Mouse (Mus musculus) midbrain, embryonic 16.5 days (tissue): ENCODE measurements around the gene Adipor2. TPM values are rescaled to one million over a fixed set of nuclear protein-coding genes. Genes with fewer than 3 reads are reported as not detected.

Experiments
- ATAC-seq: fragments of 200-750 bp; cut with Nextera tagmentation; 2 replicates; pipeline ENCODE4 v1.8.0; 2017; ENCODE audit warnings: moderate TSS enrichment
- H3K27ac ChIP-seq: fragments of 300-500 bp; sonication (generic); 2 replicates; pipeline ENCODE4 v1.5.1; 2014; ENCODE audit warnings: mild to moderate bottlenecking, low read length, mixed read lengths
- H3K27me3 ChIP-seq: fragments of 300-500 bp; sonication (generic); 2 replicates; pipeline ENCODE4 v1.6.1; 2014; ENCODE audit warnings: low read depth, low read length, mixed read lengths; ENCODE audit not compliant: control insufficient read depth, insufficient read depth
- H3K36me3 ChIP-seq: fragments of 300-500 bp; sonication (generic); 2 replicates; pipeline ENCODE4 v1.6.1; 2014; ENCODE audit warnings: mild to moderate bottlenecking, low read length, moderate library complexity, mixed read lengths; ENCODE audit not compliant: control insufficient read depth, insufficient read depth
- H3K4me1 ChIP-seq: fragments of 300-500 bp; sonication (generic); 2 replicates; pipeline ENCODE4 v1.6.1; 2014; ENCODE audit warnings: mild to moderate bottlenecking, low read length, mixed read lengths; ENCODE audit not compliant: control insufficient read depth, insufficient read depth
- H3K4me2 ChIP-seq: fragments of 300-500 bp; sonication (generic); 2 replicates; pipeline ENCODE4 v1.6.1; 2014; ENCODE audit warnings: mild to moderate bottlenecking, low read length, mixed read lengths
- H3K4me3 ChIP-seq: fragments of 300-500 bp; sonication (generic); 2 replicates; pipeline ENCODE4 v1.5.1; 2014; ENCODE audit warnings: low read depth, mild to moderate bottlenecking, low read length, moderate library complexity, mixed read lengths
- H3K9ac ChIP-seq: fragments of 300-500 bp; sonication (generic); 2 replicates; pipeline ENCODE4 v1.6.1; 2014; ENCODE audit warnings: low read depth, low read length, mixed read lengths
- H3K9me3 ChIP-seq: fragments of 300-500 bp; sonication (generic); replicated peaks from 2 replicates; pipeline ENCODE4 v1.6.1; 2014; ENCODE audit warnings: mild to moderate bottlenecking, low read length, mixed read lengths; ENCODE audit not compliant: control insufficient read depth, poor library complexity, severe bottlenecking
- WGBS: fragments of 180-500 bp; shearing (Covaris S2); extraction: QIAGEN DNeasy Blood & Tissue Kit; methylation state at CpG from one replicate; pipeline ENCODE4 v1.1.7; 2014; 5-methylcytosine and 5-hydroxymethylcytosine counted together
- polyA plus RNA-seq: library from polyadenylated mRNA; unstranded; fragments of >200 nt; fragmentation: Nextera tagmentation; extraction: Ambion mirVana; gene quantifications from 2 replicates; pipeline ENCODE4 v1.2.1, GENCODE M21; 2015

Adipor2 gene
- polyA plus RNA-seq, 1 experiment from 2014 or later, result 32.8 TPM

- H3K9ac ChIP-seq, result no peak overlapping the region
- H3K4me3 ChIP-seq, result no peak overlapping the region
- H3K4me2 ChIP-seq, result no peak overlapping the region
- no peaks in the 10 kb centered on the region for H3K9me3 ChIP-seq
- H3K27ac ChIP-seq, result no peak overlapping the region
- 40% methylated on average over 10 of the region's 10 CpGs for WGBS
- no peaks in the 10 kb centered on the region; the same call in 1 of the 2 replicates for H3K27me3 ChIP-seq
- no peak for ATAC-seq
- H3K36me3 ChIP-seq, result peaks cover 8% of the 10 kb centered on the region; the same call in 1 of the 2 replicates
- peaks cover 22% of the 10 kb centered on the region for H3K4me1 ChIP-seq
Observed at GRCm38 (mm10) chr6:119324776-119325175, 92.7 kb downstream of the Adipor2 start.

- Histone ChIP-seq H3K4me2 (no peak overlapping the region), H3K4me3 (no peak overlapping the region), H3K9me3 (no peaks in the 10 kb centered on the region), H3K36me3 (peaks cover 13% of the 10 kb centered on the region; the same call in 1 of the 2 replicates), H3K4me1 (peaks cover 8% of the 10 kb centered on the region), H3K27me3 (no peaks in the 10 kb centered on the region; the same call in 1 of the 2 replicates), H3K27ac (no peak overlapping the region), H3K9ac (no peak overlapping the region)
- 81% methylated on average over 7 of the region's 7 CpGs for WGBS
- ATAC-seq, result no peak
Observed at GRCm38 (mm10) chr6:119321752-119322151, 95.8 kb downstream of the Adipor2 start.

DNA sequence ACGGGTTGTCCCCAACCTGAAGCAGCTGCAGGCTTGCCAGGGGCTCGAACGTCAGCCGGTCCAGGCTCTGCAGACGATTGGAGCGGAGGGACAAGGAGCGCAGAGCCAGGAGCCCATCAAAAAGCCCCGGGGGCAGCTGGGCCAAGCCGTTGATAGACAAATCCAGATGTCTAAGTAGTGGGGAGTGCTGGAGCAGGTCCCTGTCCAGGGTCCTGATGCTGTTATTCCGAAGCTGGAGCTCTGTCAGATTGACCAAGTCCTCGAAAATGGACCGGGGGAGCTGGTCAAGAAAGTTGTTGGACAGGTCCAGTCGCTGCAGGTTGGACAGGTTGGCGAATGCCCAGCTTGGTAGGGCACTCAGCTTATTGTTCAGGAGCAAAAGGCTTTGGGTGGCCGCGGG lies 97.0 kb downstream of the Adipor2 start:
- ATAC-seq, result no peak
- no peak overlapping the region for H3K9ac ChIP-seq
- H3K36me3 ChIP-seq, result peaks cover 13% of the 10 kb centered on the region; the same call in 1 of the 2 replicates
- H3K4me3 ChIP-seq, result no peak overlapping the region
- H3K9me3 ChIP-seq, result no peaks in the 10 kb centered on the region
- H3K27me3 ChIP-seq, result no peaks in the 10 kb centered on the region; the same call in 1 of the 2 replicates
- H3K4me1 ChIP-seq, result no peaks in the 10 kb centered on the region
- no peak overlapping the region for H3K4me2 ChIP-seq
- WGBS, result 45% methylated on average over 16 of the region's 16 CpGs
- no peak overlapping the region for H3K27ac ChIP-seq

- no peak overlapping the region for H3K9ac ChIP-seq
- peaks cover 4% of the 10 kb centered on the region for H3K4me1 ChIP-seq
- ATAC-seq, result no peak
- peaks cover 13% of the 10 kb centered on the region; the same call in 1 of the 2 replicates for H3K36me3 ChIP-seq
- no peak overlapping the region for H3K4me3 ChIP-seq
- no peaks in the 10 kb centered on the region for H3K9me3 ChIP-seq
- no peak overlapping the region for H3K27ac ChIP-seq
- no peak overlapping the region for H3K4me2 ChIP-seq
- 89% methylated on average over 2 of the region's 2 CpGs for WGBS
- H3K27me3 ChIP-seq, result no peaks in the 10 kb centered on the region; the same call in 1 of the 2 replicates
Observed at GRCm38 (mm10) chr6:119319358-119319757, 98.1 kb downstream of the Adipor2 start.

GRCm38 (mm10) chr6:119318732-119319131 lies 98.8 kb downstream of the Adipor2 start:
- 54% methylated on average over 9 of the region's 9 CpGs for WGBS
- Histone ChIP-seq H3K4me1 (peaks cover 10% of the 10 kb centered on the region), H3K4me3 (no peak overlapping the region), H3K4me2 (no peak overlapping the region), H3K27ac (no peak overlapping the region), H3K27me3 (no peaks in the 10 kb centered on the region; the same call in 1 of the 2 replicates), H3K36me3 (peaks cover 11% of the 10 kb centered on the region; the same call in 1 of the 2 replicates), H3K9ac (no peak overlapping the region), H3K9me3 (no peaks in the 10 kb centered on the region)
- ATAC-seq, result peak; percentile 40; the same call in 1 of the 2 replicates

DNA sequence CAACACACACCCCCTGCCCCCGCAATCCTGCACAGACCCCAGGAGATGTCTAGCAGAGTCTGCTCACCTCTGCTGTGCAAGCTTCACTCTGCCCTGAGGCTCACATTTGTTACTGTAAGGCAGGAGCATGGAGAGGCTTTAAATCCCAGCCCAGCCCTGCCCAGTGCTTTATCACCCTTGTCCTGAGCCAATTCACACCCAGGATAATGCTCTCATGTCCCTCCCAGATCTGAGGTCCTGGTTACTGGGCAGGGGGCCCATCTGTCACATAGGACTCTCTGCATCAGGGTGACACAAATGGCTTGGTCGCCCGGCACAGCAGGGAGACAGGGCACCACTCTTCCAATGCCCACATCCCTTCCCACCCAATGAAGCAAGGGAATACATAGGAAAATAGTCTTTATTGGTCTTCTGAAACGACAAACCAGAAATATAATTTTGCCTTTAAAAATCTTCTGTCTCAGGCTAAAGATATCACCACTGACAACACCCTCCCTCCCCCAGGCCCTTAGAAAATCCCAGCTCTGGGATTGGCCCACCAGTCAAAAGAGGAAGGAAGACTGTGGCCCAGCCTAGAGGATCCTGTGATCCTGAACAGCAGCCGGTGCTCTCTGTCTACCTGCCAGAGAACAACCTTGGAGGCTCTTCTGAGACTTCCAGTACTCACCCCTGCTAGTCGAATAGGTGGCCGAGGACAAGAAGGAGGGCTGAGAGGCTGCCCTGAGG lies 102.6 kb downstream of the Adipor2 start:
- 0 out of 2 replicates have a peak overlapping the region, but pooled peaks have one; percentile 11 for H3K9ac ChIP-seq

DNA sequence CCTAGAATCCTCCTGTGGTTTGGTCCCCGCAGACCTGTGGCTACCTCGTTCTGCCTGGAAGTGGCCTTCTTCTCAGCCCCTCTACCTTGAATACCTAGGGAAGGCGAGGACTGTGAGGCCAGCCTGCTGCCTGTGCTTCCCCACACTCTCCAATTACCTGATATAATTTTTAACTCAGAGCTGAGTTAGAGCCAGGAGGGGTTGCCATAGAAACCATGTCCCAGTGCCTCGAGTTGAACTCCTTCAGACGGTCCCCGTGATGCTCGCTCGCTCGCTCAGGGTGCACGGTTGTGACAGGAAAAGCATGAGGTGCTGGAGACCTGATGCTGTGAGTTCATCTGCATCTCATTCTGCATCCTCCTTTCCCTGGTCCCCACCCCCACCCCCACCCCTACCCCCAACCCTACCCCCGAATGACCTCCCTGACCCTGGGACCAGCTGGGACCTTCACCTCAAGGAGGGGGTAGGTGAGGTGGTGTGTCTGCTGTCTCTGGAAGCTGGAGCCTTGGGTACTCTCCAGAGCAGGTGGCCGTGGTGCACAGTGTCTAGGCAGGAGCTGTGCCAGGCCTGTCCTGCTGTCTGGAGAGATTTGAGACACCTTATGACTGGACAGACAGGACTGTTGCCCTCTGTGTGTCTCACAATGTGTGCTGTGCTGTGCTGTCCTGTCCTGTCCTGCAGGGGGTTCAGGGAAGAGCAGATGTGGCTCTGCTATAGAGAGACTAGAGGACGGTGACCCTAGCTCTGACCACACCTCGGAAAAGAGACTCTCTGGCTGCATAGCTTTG lies 103.7 kb downstream of the Adipor2 start:
- no peak overlapping the region for H3K4me3 ChIP-seq
- H3K9me3 ChIP-seq, result no peaks in the 10 kb centered on the region
- no peaks in the 10 kb centered on the region for H3K27me3 ChIP-seq
- WGBS, result 37% methylated on average over 14 of the region's 14 CpGs
- H3K27ac ChIP-seq, result peak overlapping the region; percentile 69
- H3K4me1 ChIP-seq, result peaks cover 18% of the 10 kb centered on the region
- H3K4me2 ChIP-seq, result 0 out of 2 replicates have a peak overlapping the region, but pooled peaks have one; percentile 5
- H3K9ac ChIP-seq, result no peak overlapping the region
- peak; percentile 92 for ATAC-seq
- H3K36me3 ChIP-seq, result 0 out of 2 replicates have a peak, but pooled peaks cover 3% of the 10 kb centered on the region

More for the DNA sequence above, 102.6 kb downstream of the Adipor2 start:
- Histone ChIP-seq H3K4me3 (no peak overlapping the region), H3K27me3 (no peaks in the 10 kb centered on the region), H3K36me3 (0 out of 2 replicates have a peak, but pooled peaks cover 5% of the 10 kb centered on the region), H3K9me3 (no peaks in the 10 kb centered on the region), H3K4me1 (peaks cover 18% of the 10 kb centered on the region), H3K4me2 (no peak overlapping the region), H3K27ac (no peak overlapping the region; the same call in 1 of the 2 replicates)
- 69% methylated on average over 7 of the region's 7 CpGs for WGBS
- ATAC-seq, result no peak

- 62% methylated on average over 3 of the region's 3 CpGs for WGBS
Observed at GRCm38 (mm10) chr6:119313096-119313495, 104.4 kb downstream of the Adipor2 start.

More at GRCm38 (mm10) chr6:119313096-119313495, 104.4 kb downstream of the Adipor2 start:
- Histone ChIP-seq H3K4me1 (peaks cover 18% of the 10 kb centered on the region), H3K27ac (peak overlapping the region; percentile 69), H3K36me3 (0 out of 2 replicates have a peak, but pooled peaks cover 3% of the 10 kb centered on the region), H3K9ac (no peak overlapping the region), H3K4me2 (no peak overlapping the region), H3K27me3 (no peaks in the 10 kb centered on the region), H3K4me3 (no peak overlapping the region), H3K9me3 (no peaks in the 10 kb centered on the region)
- peak; percentile 25; the same call in 1 of the 2 replicates for ATAC-seq
